Mouse (Mus musculus): Measurements from ENCODE around the gene Ralgapa2.

The Ralgapa2 gene

GRCm38 (mm10) chr2:146361076-146361475 is 151.1 kb downstream of the Ralgapa2 start:
- DNase-seq (ENCODE audit: low spot score in 2 of 2): no peak

- no peak for DNase-seq (ENCODE audit: low spot score in 2 of 2)
Observed at GRCm38 (mm10) chr2:146359676-146360075, 152.5 kb downstream of the Ralgapa2 start.

GRCm38 (mm10) chr2:146356524-146356923 is 155.6 kb downstream of the Ralgapa2 start:
- no peak for DNase-seq (ENCODE audit: low spot score in 2 of 2)

GRCm38 (mm10) chr2:146350230-146350629 is 161.9 kb downstream of the Ralgapa2 start:
- no peak for DNase-seq (ENCODE audit: low spot score in 2 of 2)

GRCm38 (mm10) chr2:146347942-146348341 is 164.2 kb downstream of the Ralgapa2 start:
- DNase-seq (ENCODE audit: low spot score in 2 of 2): no peak

GRCm38 (mm10) chr2:146340090-146340489 is 172.1 kb downstream of the Ralgapa2 start:
- DNase-seq (ENCODE audit: low spot score in 2 of 2): no peak

GRCm38 (mm10) chr2:146337540-146337939 is 174.6 kb downstream of the Ralgapa2 start:
- DNase-seq (ENCODE audit: low spot score in 2 of 2): no peak

GRCm38 (mm10) chr2:146331894-146332476 is 180.2 kb downstream of the Ralgapa2 start:
- no peak for DNase-seq (ENCODE audit: low spot score in 2 of 2)

- peak; percentile 37 to 75 for DNase-seq (ENCODE audit: low spot score in 2 of 2)
Observed at GRCm38 (mm10) chr2:146330772-146331281, 181.3 kb downstream of the Ralgapa2 start.

- no peak for DNase-seq (ENCODE audit: low spot score in 2 of 2)
Observed at GRCm38 (mm10) chr2:146330101-146330500, 182.0 kb downstream of the Ralgapa2 start.

GRCm38 (mm10) chr2:146326654-146327053 is 185.5 kb downstream of the Ralgapa2 start:
- no peak for DNase-seq (ENCODE audit: low spot score in 2 of 2)

- no peak for DNase-seq (ENCODE audit: low spot score in 2 of 2)
Observed at GRCm38 (mm10) chr2:146324907-146325715, 187.0 kb downstream of the Ralgapa2 start.

GRCm38 (mm10) chr2:146324140-146324906 is 187.8 kb downstream of the Ralgapa2 start:
- no peak for DNase-seq (ENCODE audit: low spot score in 2 of 2)

- no peak for DNase-seq (ENCODE audit: low spot score in 2 of 2)
Observed at GRCm38 (mm10) chr2:146323528-146323927, 188.6 kb downstream of the Ralgapa2 start.

- DNase-seq (ENCODE audit: low spot score in 2 of 2): no peak
Observed at GRCm38 (mm10) chr2:146322770-146323169, 189.4 kb downstream of the Ralgapa2 start.

GRCm38 (mm10) chr2:146322019-146322418 is 190.1 kb downstream of the Ralgapa2 start:
- no peak for DNase-seq (ENCODE audit: low spot score in 2 of 2)

- DNase-seq (ENCODE audit: low spot score in 2 of 2): no peak
Observed at GRCm38 (mm10) chr2:146320666-146321065, 191.5 kb downstream of the Ralgapa2 start.

- no peak for DNase-seq (ENCODE audit: low spot score in 2 of 2)
Observed at GRCm38 (mm10) chr2:146314751-146315150, 197.4 kb downstream of the Ralgapa2 start.

- DNase-seq (ENCODE audit: low spot score in 2 of 2): no peak
Observed at GRCm38 (mm10) chr2:146313811-146314210, 198.3 kb downstream of the Ralgapa2 start.

GRCm38 (mm10) chr2:146310760-146311159 is 201.4 kb downstream of the Ralgapa2 start:
- DNase-seq (ENCODE audit: low spot score in 2 of 2): no peak

GRCm38 (mm10) chr2:146310291-146310690 is 201.9 kb downstream of the Ralgapa2 start:
- peak in 1 of 2 experiments; percentile 59 for DNase-seq (ENCODE audit: low spot score in 2 of 2)

- no peak for DNase-seq (ENCODE audit: low spot score in 2 of 2)
Observed at GRCm38 (mm10) chr2:146309413-146309812, 202.7 kb downstream of the Ralgapa2 start.

Data from cerebellum, postnatal 4 days (tissue).